Mouse (Mus musculus): ENCODE results near the gene Dll4. TPM values are rescaled to one million over a fixed set of nuclear protein-coding genes. Genes with fewer than 3 reads are reported as not detected.

Dll4 gene
- total RNA-seq, 2 experiments from 2014 or later = not detected

- no peak for ATAC-seq (replicated peaks; ENCODE audit: poor library complexity, severe bottlenecking)
These were observed 5.2 kb downstream of the Dll4 start for GRCm38 (mm10) chr2:119330795-119331194.

GRCm38 (mm10) chr2:119332177-119332661 lies 6.6 kb downstream of the Dll4 start:
- ATAC-seq (replicated peaks; ENCODE audit: poor library complexity, severe bottlenecking) = no peak

- no peak for ATAC-seq (replicated peaks; ENCODE audit: poor library complexity, severe bottlenecking)
These were observed 8.6 kb downstream of the Dll4 start for GRCm38 (mm10) chr2:119334135-119334534.

- ATAC-seq (replicated peaks; ENCODE audit: poor library complexity, severe bottlenecking) = no peak
These were observed 9.5 kb downstream of the Dll4 start for GRCm38 (mm10) chr2:119334964-119335525.

- no peak for ATAC-seq (replicated peaks; ENCODE audit: poor library complexity, severe bottlenecking)
These were observed 10.0 kb downstream of the Dll4 start for GRCm38 (mm10) chr2:119335535-119335934.

GRCm38 (mm10) chr2:119336002-119336401 lies 10.4 kb downstream of the Dll4 start:
- no peak for ATAC-seq (replicated peaks; ENCODE audit: poor library complexity, severe bottlenecking)

GRCm38 (mm10) chr2:119336470-119336869 lies 10.9 kb downstream of the Dll4 start:
- ATAC-seq (replicated peaks; ENCODE audit: poor library complexity, severe bottlenecking) = peak; percentile 14

GRCm38 (mm10) chr2:119337425-119338265 lies 12.1 kb downstream of the Dll4 start:
- peak; percentile 93 for ATAC-seq (replicated peaks; ENCODE audit: poor library complexity, severe bottlenecking)

- peak; percentile 12 for ATAC-seq (replicated peaks; ENCODE audit: poor library complexity, severe bottlenecking)
These were observed 19.1 kb downstream of the Dll4 start for GRCm38 (mm10) chr2:119344537-119345138.

- peak; percentile 97 for ATAC-seq (replicated peaks; ENCODE audit: poor library complexity, severe bottlenecking)
These were observed 25.2 kb downstream of the Dll4 start, which contains the start of gene Chac1 for GRCm38 (mm10) chr2:119350555-119351486. TSS of gene Chac1 (plus strand) at chr2:119351229.

GRCm38 (mm10) chr2:119353707-119354106 lies 28.1 kb downstream of the Dll4 start:
- no peak for ATAC-seq (replicated peaks; ENCODE audit: poor library complexity, severe bottlenecking)

- ATAC-seq (replicated peaks; ENCODE audit: poor library complexity, severe bottlenecking) = no peak
These were observed 29.5 kb downstream of the Dll4 start for GRCm38 (mm10) chr2:119355089-119355488.

GRCm38 (mm10) chr2:119355651-119356050 lies 30.1 kb downstream of the Dll4 start:
- no peak for ATAC-seq (replicated peaks; ENCODE audit: poor library complexity, severe bottlenecking)

GRCm38 (mm10) chr2:119356310-119356709 lies 30.7 kb downstream of the Dll4 start:
- no peak for ATAC-seq (replicated peaks; ENCODE audit: poor library complexity, severe bottlenecking)

GRCm38 (mm10) chr2:119356805-119357204 lies 31.2 kb downstream of the Dll4 start:
- ATAC-seq (replicated peaks; ENCODE audit: poor library complexity, severe bottlenecking) = peak; percentile 66

- ATAC-seq (replicated peaks; ENCODE audit: poor library complexity, severe bottlenecking) = peak; percentile 50
These were observed 32.7 kb downstream of the Dll4 start for GRCm38 (mm10) chr2:119358249-119358648.

GRCm38 (mm10) chr2:119359721-119360291 lies 34.2 kb downstream of the Dll4 start:
- peak; percentile 41 for ATAC-seq (replicated peaks; ENCODE audit: poor library complexity, severe bottlenecking)

- no peak for ATAC-seq (replicated peaks; ENCODE audit: poor library complexity, severe bottlenecking)
These were observed 39.4 kb downstream of the Dll4 start for GRCm38 (mm10) chr2:119364969-119365368.

- no peak for ATAC-seq (replicated peaks; ENCODE audit: poor library complexity, severe bottlenecking)
These were observed 41.8 kb downstream of the Dll4 start for GRCm38 (mm10) chr2:119367346-119367745.

GRCm38 (mm10) chr2:119370116-119370515 lies 44.5 kb downstream of the Dll4 start:
- ATAC-seq (replicated peaks; ENCODE audit: poor library complexity, severe bottlenecking) = no peak
